Mouse (Mus musculus): Measurements from ENCODE around the gene Dmbt1. TPM values are rescaled to one million over a fixed set of nuclear protein-coding genes. Genes with fewer than 3 reads are reported as not detected.

The Dmbt1 gene
- polyA plus RNA-seq (2017; shearing (Covaris generic)) = under 1 TPM in 1 of 2 experiments, not detected in 1; 0.16 TPM

GRCm38 (mm10) chr7:131031755-131032154 lies at the start of gene Dmbt1:
TSS of gene Dmbt1 (plus strand) at chr7:131032053.

GRCm38 (mm10) chr7:131146214-131146613 lies 114.4 kb downstream of the Dmbt1 start, which contains the start of gene 4933402N03Rik:
TSS of gene 4933402N03Rik (minus strand) at chr7:131146314.

Other genes starting within 250 kb of the Dmbt1 start
- gene Plekha1, start 166.3 kb upstream of the Dmbt1 start, polyA plus RNA-seq (2017; shearing (Covaris generic)) = 10 to 100 TPM; 38.8 to 48.4 TPM
- not detected for gene Htra1, start 95.9 kb upstream of the Dmbt1 start, polyA plus RNA-seq (2017; shearing (Covaris generic))
- not detected for gene 4933402N03Rik, start 114.3 kb downstream of the Dmbt1 start, polyA plus RNA-seq (2017; shearing (Covaris generic))
- gene 5430419D17Rik, start 142.3 kb downstream of the Dmbt1 start, polyA plus RNA-seq (2017; shearing (Covaris generic)) = under 1 TPM in 1 of 2 experiments, not detected in 1; 0.17 TPM

Measured in activated CD4-positive, CD25-positive, alpha-beta regulatory T cell (primary cell).